Mouse (Mus musculus) forebrain, postnatal 0 days (tissue): Measurements from ENCODE around the gene Pdzd8. TPM values are rescaled to one million over a fixed set of nuclear protein-coding genes. Genes with fewer than 3 reads are reported as not detected.

ENCODE experiments used
- ATAC-seq: fragments of 200-750 bp; cut with Nextera tagmentation; 2 replicates; pipeline ENCODE4 v1.8.0; 2017; ENCODE audit warnings: mild to moderate bottlenecking, moderate library complexity
- DNase-seq: peaks from one replicate; pipeline ENCODE4 v3.0.0-alpha.2; 2015
- H3K27ac ChIP-seq: fragments of 300-500 bp; sonication (generic); 2 replicates; pipeline ENCODE4 v1.5.1; 2014; ENCODE audit warnings: low read depth, mild to moderate bottlenecking, antibody characterized with exemption, low read length, moderate library complexity, mixed read lengths
- H3K27me3 ChIP-seq: fragments of 300-500 bp; sonication (generic); 2 replicates; pipeline ENCODE4 v1.6.1; 2014; ENCODE audit warnings: mild to moderate bottlenecking, low read length, mixed read lengths; ENCODE audit not compliant: insufficient read depth
- H3K36me3 ChIP-seq: fragments of 300-500 bp; sonication (generic); 2 replicates; pipeline ENCODE4 v1.6.1; 2014; ENCODE audit warnings: mild to moderate bottlenecking, moderate library complexity; ENCODE audit not compliant: insufficient read depth
- H3K4me1 ChIP-seq: fragments of 300-500 bp; sonication (generic); 2 replicates; pipeline ENCODE4 v1.6.1; 2014; ENCODE audit warnings: antibody characterized with exemption; ENCODE audit not compliant: insufficient read depth
- H3K4me2 ChIP-seq: fragments of 300-500 bp; sonication (generic); 2 replicates; pipeline ENCODE4 v1.6.1; 2014; ENCODE audit warnings: low read depth, mild to moderate bottlenecking, moderate library complexity
- H3K4me3 ChIP-seq: fragments of 300-500 bp; sonication (generic); 2 replicates; pipeline ENCODE4 v1.5.1; 2014; ENCODE audit warnings: low read depth, low read length, mixed read lengths
- H3K9ac ChIP-seq: fragments of 300-500 bp; sonication (generic); 2 replicates; pipeline ENCODE4 v1.6.1; 2014; ENCODE audit warnings: mild to moderate bottlenecking
- H3K9me3 ChIP-seq: fragments of 300-500 bp; sonication (generic); 2 replicates; pipeline ENCODE4 v1.6.1; 2016; ENCODE audit warnings: low read length
- CTCF ChIP-seq: sonication (generic); IDR thresholded peaks from 2 replicates; pipeline ENCODE4 v1.5.1; 2016; ENCODE audit warnings: antibody characterized with exemption, control low read depth, low read depth
- WGBS: fragments of 180-500 bp; shearing (Covaris S2); extraction: QIAGEN DNeasy Blood & Tissue Kit; methylation state at CpG from one replicate; pipeline ENCODE4 v1.1.7; 2014; 5-methylcytosine and 5-hydroxymethylcytosine counted together
- polyA plus RNA-seq: library from polyadenylated mRNA; unstranded; fragments of >200 nt; fragmentation: Nextera tagmentation; extraction: Ambion mirVana; gene quantifications from 2 replicates; pipeline ENCODE4 v1.2.1, GENCODE M21; 2015
- total RNA-seq: library from RNA; depleted of rRNA; stranded (reverse); fragments of >200 nt; gene quantifications from 2 replicates; pipeline ENCODE4 v1.2.3, GENCODE M21; 2014

The Pdzd8 gene
- total and polyA plus RNA-seq, 2 experiments from 2014 or later = 8.7 to 47.6 TPM

- peak overlapping the region; percentile 99 for H3K4me2 ChIP-seq
- no peak for ATAC-seq
These were observed 1.3 kb downstream of the Pdzd8 start for GRCm38 (mm10) chr19:59344304-59344711.

GRCm38 (mm10) chr19:59342964-59343363, 2.6 kb downstream of the Pdzd8 start:
- H3K4me2 ChIP-seq = peak overlapping the region; percentile 99
- no peaks in the 10 kb centered on the region for H3K36me3 ChIP-seq
- H3K27me3 ChIP-seq = no peaks in the 10 kb centered on the region
- 20% methylated on average over 2 of the region's 2 CpGs for WGBS
- no peaks in the 10 kb centered on the region for H3K9me3 ChIP-seq
- H3K4me1 ChIP-seq = peaks cover 30% of the 10 kb centered on the region
- no peak for TF ChIP-seq CTCF
- H3K27ac ChIP-seq = no peak overlapping the region
- H3K4me3 ChIP-seq = peak overlapping the region; percentile 75; the same call in 1 of the 2 replicates
- no peak for ATAC-seq
- no peak overlapping the region for H3K9ac ChIP-seq
- DNase-seq = no peak

More at GRCm38 (mm10) chr19:59344304-59344711, 1.3 kb downstream of the Pdzd8 start:
- no peaks in the 10 kb centered on the region for H3K27me3 ChIP-seq
- H3K4me3 ChIP-seq = peak overlapping the region; percentile 75
- peaks cover 30% of the 10 kb centered on the region for H3K4me1 ChIP-seq
- TF ChIP-seq CTCF = no peak
- DNase-seq = no peak
- H3K36me3 ChIP-seq = no peaks in the 10 kb centered on the region
- WGBS = 1% methylated on average over 14 of the region's 14 CpGs
- H3K9me3 ChIP-seq = no peaks in the 10 kb centered on the region
- H3K9ac ChIP-seq = peak overlapping the region; percentile 78
- H3K27ac ChIP-seq = no peak overlapping the region

- DNase-seq (no peak), ATAC-seq (no peak)
- Histone ChIP-seq H3K27ac (no peak overlapping the region), H3K4me1 (peaks cover 30% of the 10 kb centered on the region), H3K4me2 (no peak overlapping the region), H3K9ac (no peak overlapping the region), H3K4me3 (no peak overlapping the region), H3K27me3 (no peaks in the 10 kb centered on the region), H3K9me3 (no peaks in the 10 kb centered on the region), H3K36me3 (no peaks in the 10 kb centered on the region)
- no peak for TF ChIP-seq CTCF
- 83% methylated on average over 3 of the region's 3 CpGs for WGBS
These were observed 5.7 kb downstream of the Pdzd8 start for GRCm38 (mm10) chr19:59339908-59340307.

GRCm38 (mm10) chr19:59337872-59338681, 7.5 kb downstream of the Pdzd8 start:
- no peaks in the 10 kb centered on the region for H3K27me3 ChIP-seq
- 49% methylated on average over 3 of the region's 3 CpGs for WGBS
- no peaks in the 10 kb centered on the region for H3K9me3 ChIP-seq
- H3K4me1 ChIP-seq = peaks cover 16% of the 10 kb centered on the region
- no peaks in the 10 kb centered on the region for H3K36me3 ChIP-seq
- ATAC-seq = no peak
- H3K9ac ChIP-seq = no peak overlapping the region
- no peak overlapping the region for H3K4me2 ChIP-seq
- H3K4me3 ChIP-seq = no peak overlapping the region
- DNase-seq = no peak
- no peak overlapping the region for H3K27ac ChIP-seq
- TF ChIP-seq CTCF = no peak

GRCm38 (mm10) chr19:59336655-59337054, 8.9 kb downstream of the Pdzd8 start:
- ATAC-seq (no peak), DNase-seq (no peak)
- H3K4me3 ChIP-seq = no peak overlapping the region
- no peaks in the 10 kb centered on the region for H3K9me3 ChIP-seq
- H3K9ac ChIP-seq = no peak overlapping the region
- H3K36me3 ChIP-seq = no peaks in the 10 kb centered on the region
- H3K4me1 ChIP-seq = peaks cover 10% of the 10 kb centered on the region; the same call in 1 of the 2 replicates
- no peak overlapping the region for H3K27ac ChIP-seq
- no peak overlapping the region for H3K4me2 ChIP-seq
- no peak for TF ChIP-seq CTCF
- 100% methylated on average over 1 of the region's 1 CpGs for WGBS
- no peaks in the 10 kb centered on the region for H3K27me3 ChIP-seq

GRCm38 (mm10) chr19:59330816-59331225, 14.8 kb downstream of the Pdzd8 start:
- DNase-seq = no peak
- Histone ChIP-seq H3K9ac (no peak overlapping the region), H3K4me3 (no peak overlapping the region), H3K27ac (no peak overlapping the region), H3K9me3 (no peaks in the 10 kb centered on the region), H3K36me3 (no peaks in the 10 kb centered on the region), H3K4me2 (no peak overlapping the region), H3K4me1 (no peaks in the 10 kb centered on the region), H3K27me3 (no peaks in the 10 kb centered on the region)
- ATAC-seq = no peak
- TF ChIP-seq CTCF = no peak

GRCm38 (mm10) chr19:59321990-59322389, 23.6 kb downstream of the Pdzd8 start, which contains the start of gene Rps12-ps3:
TSS of gene Rps12-ps3 (plus strand) at chr19:59322290.
- H3K4me1 ChIP-seq = no peaks in the 10 kb centered on the region
- H3K36me3 ChIP-seq = 0 out of 2 replicates have a peak, but pooled peaks cover 5% of the 10 kb centered on the region
- over 99% methylated on average over 12 of the region's 14 CpGs for WGBS
- no peak for ATAC-seq
- no peak for TF ChIP-seq CTCF
- no peaks in the 10 kb centered on the region for H3K9me3 ChIP-seq
- H3K4me2 ChIP-seq = no peak within 1 kb of the TSS
- H3K27me3 ChIP-seq = no peaks in the 10 kb centered on the region
- no peak within 1 kb of the TSS for H3K27ac ChIP-seq
- no peak within 1 kb of the TSS for H3K4me3 ChIP-seq
- H3K9ac ChIP-seq = no peak within 1 kb of the TSS
- DNase-seq = no peak
